Mouse (Mus musculus) limb, embryonic 11.5 days (tissue): ENCODE data around the gene Olfr1185-ps1. TPM values are rescaled to one million over a fixed set of nuclear protein-coding genes. Genes with fewer than 3 reads are reported as not detected.
"Not testable (repeated sequence)": the region's sequence is repeated elsewhere in the genome, so short reads cannot be mapped to it uniquely, and the experiment has no call there.

Experiments used
- ATAC-seq: fragments of 200-750 bp; cut with Nextera tagmentation; 2 replicates; pipeline ENCODE4 v1.8.0; 2017; ENCODE audit warnings: low read depth; ENCODE audit not compliant: insufficient number of reproducible peaks, low FRiP score, low TSS enrichment
- DNase-seq: peaks from one replicate; pipeline ENCODE4 v3.0.0-alpha.2; 2015; ENCODE audit warnings: low spot score
- H3K27ac ChIP-seq: fragments of 300-500 bp; sonication (generic); replicated peaks from 2 replicates; pipeline ENCODE4 v1.5.1; 2014; ENCODE audit warnings: low read depth, mild to moderate bottlenecking, low read length
- H3K27me3 ChIP-seq: fragments of 300-500 bp; sonication (generic); 2 replicates; pipeline ENCODE4 v1.6.1; 2014; ENCODE audit warnings: mild to moderate bottlenecking, low read length, mixed read lengths; ENCODE audit not compliant: control insufficient read depth, insufficient read depth
- H3K36me3 ChIP-seq: fragments of 300-500 bp; sonication (generic); 2 replicates; pipeline ENCODE4 v1.6.1; 2014; ENCODE audit warnings: mild to moderate bottlenecking, low read length, moderate library complexity, mixed read lengths; ENCODE audit not compliant: control insufficient read depth, insufficient read depth
- H3K4me1 ChIP-seq: fragments of 300-500 bp; sonication (generic); 2 replicates; pipeline ENCODE4 v1.6.1; 2014; ENCODE audit warnings: low read length, mixed read lengths; ENCODE audit not compliant: control insufficient read depth, insufficient read depth
- H3K4me2 ChIP-seq: fragments of 300-500 bp; sonication (generic); 2 replicates; pipeline ENCODE4 v1.6.1; 2014; ENCODE audit warnings: low read depth, mild to moderate bottlenecking, moderate library complexity; ENCODE audit not compliant: severe bottlenecking
- H3K4me3 ChIP-seq: fragments of 300-500 bp; sonication (generic); 2 replicates; pipeline ENCODE4 v1.5.1; 2014; ENCODE audit warnings: low read depth, low read length
- H3K9ac ChIP-seq: fragments of 300-500 bp; sonication (generic); 2 replicates; pipeline ENCODE4 v1.6.1; 2014; ENCODE audit warnings: mild to moderate bottlenecking, low read length
- H3K9me3 ChIP-seq: fragments of 300-500 bp; sonication (generic); 2 replicates; pipeline ENCODE4 v1.6.1; 2016; ENCODE audit warnings: low read length; ENCODE audit not compliant: control insufficient read depth
- WGBS: fragments of 180-500 bp; shearing (Covaris S2); extraction: QIAGEN DNeasy Blood & Tissue Kit; methylation state at CpG from one replicate; pipeline ENCODE4 v1.1.7; 2014; 5-methylcytosine and 5-hydroxymethylcytosine counted together
- polyA plus RNA-seq: library from polyadenylated mRNA; unstranded; fragments of >200 nt; fragmentation: Nextera tagmentation; extraction: Ambion mirVana; gene quantifications from 2 replicates; pipeline ENCODE4 v1.2.1, GENCODE M21; 2014

Gene Olfr1185-ps1
- polyA plus RNA-seq = not detected in 2 replicates

- H3K4me3 ChIP-seq = no peak within 1 kb of the TSS
- no peak for ATAC-seq
- WGBS = 80% methylated on average over 2 of the region's 2 CpGs
Measured at GRCm38 (mm10) chr2:88493020-88493419, at the start of gene Olfr1185-ps1. TSS of gene Olfr1185-ps1 (plus strand) at chr2:88493320.

GRCm38 (mm10) chr2:88449031-88449430, 44.1 kb upstream of the Olfr1185-ps1 start, which contains the start of gene Gm13757:
TSS of gene Gm13757 (minus strand) at chr2:88449131.
- H3K27ac ChIP-seq = no peak within 1 kb of the TSS
- H3K36me3 ChIP-seq = no peaks in the 10 kb centered on the region
- H3K4me2 ChIP-seq = no peak within 1 kb of the TSS
- no peak within 1 kb of the TSS for H3K9ac ChIP-seq
- ATAC-seq = no peak
- no peak for DNase-seq
- H3K9me3 ChIP-seq = no peaks in the 10 kb centered on the region
- H3K27me3 ChIP-seq = no peaks in the 10 kb centered on the region
- WGBS = 89% methylated on average over 1 of the region's 1 CpGs
- H3K4me1 ChIP-seq = no peaks in the 10 kb centered on the region
- no peak within 1 kb of the TSS for H3K4me3 ChIP-seq

More at GRCm38 (mm10) chr2:88493020-88493419, at the start of gene Olfr1185-ps1:
- H3K4me1 ChIP-seq = no peaks in the 10 kb centered on the region
- H3K9ac ChIP-seq = no peak within 1 kb of the TSS
- no peak within 1 kb of the TSS for H3K27ac ChIP-seq
- H3K36me3 ChIP-seq = no peaks in the 10 kb centered on the region
- no peak within 1 kb of the TSS for H3K4me2 ChIP-seq
- no peaks in the 10 kb centered on the region for H3K27me3 ChIP-seq
- DNase-seq = no peak
- H3K9me3 ChIP-seq = no peaks in the 10 kb centered on the region

- ATAC-seq, H3K4me3 ChIP-seq: not testable (repeated sequence)
Measured at GRCm38 (mm10) chr2:88454567-88454966, 38.6 kb upstream of the Olfr1185-ps1 start, which contains the start of gene Olfr1183. TSS of gene Olfr1183 (plus strand) at chr2:88454867.

GRCm38 (mm10) chr2:88483298-88483697, 9.8 kb upstream of the Olfr1185-ps1 start, which contains the start of gene Olfr1184:
TSS of gene Olfr1184 (plus strand) at chr2:88483598.
- H3K4me2 ChIP-seq = no peak within 1 kb of the TSS
- ATAC-seq (no peak), DNase-seq (no peak)
- H3K4me1 ChIP-seq = no peaks in the 10 kb centered on the region
- no peak within 1 kb of the TSS for H3K27ac ChIP-seq
- WGBS = 91% methylated on average over 2 of the region's 2 CpGs
- no peaks in the 10 kb centered on the region for H3K36me3 ChIP-seq
- H3K4me3 ChIP-seq = no peak within 1 kb of the TSS
- no peaks in the 10 kb centered on the region for H3K9me3 ChIP-seq
- H3K27me3 ChIP-seq = no peaks in the 10 kb centered on the region
- no peak within 1 kb of the TSS for H3K9ac ChIP-seq

More at GRCm38 (mm10) chr2:88454567-88454966, 38.6 kb upstream of the Olfr1185-ps1 start, which contains the start of gene Olfr1183:
- DNase-seq, H3K4me2 ChIP-seq, H3K4me1 ChIP-seq, H3K36me3 ChIP-seq, H3K27ac ChIP-seq, H3K27me3 ChIP-seq, H3K9ac ChIP-seq, H3K9me3 ChIP-seq: not testable (repeated sequence)
- 58% methylated on average over 1 of the region's 1 CpGs for WGBS

- no peak within 1 kb of the TSS for H3K27ac ChIP-seq
- no peak within 1 kb of the TSS for H3K4me3 ChIP-seq
- H3K4me1 ChIP-seq = no peaks in the 10 kb centered on the region
- 85% methylated on average over 2 of the region's 2 CpGs for WGBS
- H3K9me3 ChIP-seq = no peaks in the 10 kb centered on the region
- no peak within 1 kb of the TSS for H3K4me2 ChIP-seq
- DNase-seq (no peak), ATAC-seq (no peak)
- no peak within 1 kb of the TSS for H3K9ac ChIP-seq
- no peaks in the 10 kb centered on the region for H3K36me3 ChIP-seq
- H3K27me3 ChIP-seq = no peaks in the 10 kb centered on the region
Measured at GRCm38 (mm10) chr2:88518251-88518650, 25.1 kb downstream of the Olfr1185-ps1 start, which contains the start of gene Olfr1186. TSS of gene Olfr1186 (plus strand) at chr2:88518551.

GRCm38 (mm10) chr2:88525720-88526119, 32.6 kb downstream of the Olfr1185-ps1 start:
- 73% methylated on average over 3 of the region's 3 CpGs for WGBS
- no peak for DNase-seq
- no peak for ATAC-seq

More at GRCm38 (mm10) chr2:88525720-88526119, 32.6 kb downstream of the Olfr1185-ps1 start:
- H3K27ac ChIP-seq = no peak overlapping the region
- H3K9me3 ChIP-seq = no peaks in the 10 kb centered on the region
- no peaks in the 10 kb centered on the region for H3K4me1 ChIP-seq
- no peaks in the 10 kb centered on the region for H3K27me3 ChIP-seq
- no peak overlapping the region for H3K9ac ChIP-seq
- H3K4me3 ChIP-seq = no peak overlapping the region
- no peaks in the 10 kb centered on the region for H3K36me3 ChIP-seq
- no peak overlapping the region for H3K4me2 ChIP-seq

Other genes starting within 250 kb of the Olfr1185-ps1 start
- not detected in 2 replicates for gene Olfr1173, start 213.4 kb upstream of the Olfr1185-ps1 start, polyA plus RNA-seq
- not detected in 2 replicates for gene Olfr1174-ps, start 178.2 kb upstream of the Olfr1185-ps1 start, polyA plus RNA-seq
- gene Olfr1175-ps, start 166.1 kb upstream of the Olfr1185-ps1 start, polyA plus RNA-seq = not detected in 2 replicates
- gene Olfr1176, start 156.6 kb upstream of the Olfr1185-ps1 start, polyA plus RNA-seq = not detected in 2 replicates
- gene Olfr1177-ps, start 146.8 kb upstream of the Olfr1185-ps1 start, polyA plus RNA-seq = not detected in 2 replicates
- not detected in 2 replicates for gene Olfr1178, start 106.3 kb upstream of the Olfr1185-ps1 start, polyA plus RNA-seq
- gene Olfr1179, start 86.9 kb upstream of the Olfr1185-ps1 start, polyA plus RNA-seq = not detected in 2 replicates
- gene Olfr1180, start 74.2 kb upstream of the Olfr1185-ps1 start, polyA plus RNA-seq = not detected in 2 replicates
- gene Olfr1181, start 67.1 kb upstream of the Olfr1185-ps1 start, polyA plus RNA-seq = not detected in 2 replicates
- gene Gm13757, start 44.2 kb upstream of the Olfr1185-ps1 start, polyA plus RNA-seq = not detected in 2 replicates
- not detected in 2 replicates for gene Olfr1183, start 38.5 kb upstream of the Olfr1185-ps1 start, polyA plus RNA-seq
- gene Olfr1184, start 9.7 kb upstream of the Olfr1185-ps1 start, polyA plus RNA-seq = not detected in 2 replicates
- gene Olfr1186, start 25.2 kb downstream of the Olfr1185-ps1 start, polyA plus RNA-seq = not detected in 2 replicates
- gene Olfr1188, start 63.6 kb downstream of the Olfr1185-ps1 start, polyA plus RNA-seq = not detected in 2 replicates
- gene Olfr1189, start 93.1 kb downstream of the Olfr1185-ps1 start, polyA plus RNA-seq = not detected in 2 replicates
- not detected in 2 replicates for gene Olfr1191-ps1, start 147.2 kb downstream of the Olfr1185-ps1 start, polyA plus RNA-seq
- gene Olfr1192-ps1, start 155.2 kb downstream of the Olfr1185-ps1 start, polyA plus RNA-seq = not detected in 2 replicates
- not detected in 2 replicates for gene Olfr1193, start 182.3 kb downstream of the Olfr1185-ps1 start, polyA plus RNA-seq
- not detected in 2 replicates for gene Olfr1195, start 195.9 kb downstream of the Olfr1185-ps1 start, polyA plus RNA-seq
- not detected in 2 replicates for gene Olfr1196, start 211.3 kb downstream of the Olfr1185-ps1 start, polyA plus RNA-seq
- not detected in 2 replicates for gene Olfr1197, start 239.0 kb downstream of the Olfr1185-ps1 start, polyA plus RNA-seq